Mouse (Mus musculus): ENCODE data around the gene Pmf1. TPM values are rescaled to one million over a fixed set of nuclear protein-coding genes. Genes with fewer than 3 reads are reported as not detected.
A peak's percentile ranks its signal among the peaks of the same experiment; 100 is the strongest.

The Pmf1 gene
- 67.4 and 70.5 TPM in 2 replicates for polyA plus RNA-seq (2012; rRNA removed)

- DNase-seq (ENCODE audit: low read depth, low spot score): peak; percentile 81
- under 1% methylated on average over 54 of the region's 54 CpGs for WGBS
Measured at GRCm38 (mm10) chr3:88409741-88410644, at the start of gene Pmf1. Pmf1 (minus strand) TSS chr3:88410331.

- WGBS: 15% methylated on average over 14 of the region's 14 CpGs
- no peak for DNase-seq (ENCODE audit: low read depth, low spot score)
Measured at GRCm38 (mm10) chr3:88458778-88459219, 48.7 kb upstream of the Pmf1 start.

DNA sequence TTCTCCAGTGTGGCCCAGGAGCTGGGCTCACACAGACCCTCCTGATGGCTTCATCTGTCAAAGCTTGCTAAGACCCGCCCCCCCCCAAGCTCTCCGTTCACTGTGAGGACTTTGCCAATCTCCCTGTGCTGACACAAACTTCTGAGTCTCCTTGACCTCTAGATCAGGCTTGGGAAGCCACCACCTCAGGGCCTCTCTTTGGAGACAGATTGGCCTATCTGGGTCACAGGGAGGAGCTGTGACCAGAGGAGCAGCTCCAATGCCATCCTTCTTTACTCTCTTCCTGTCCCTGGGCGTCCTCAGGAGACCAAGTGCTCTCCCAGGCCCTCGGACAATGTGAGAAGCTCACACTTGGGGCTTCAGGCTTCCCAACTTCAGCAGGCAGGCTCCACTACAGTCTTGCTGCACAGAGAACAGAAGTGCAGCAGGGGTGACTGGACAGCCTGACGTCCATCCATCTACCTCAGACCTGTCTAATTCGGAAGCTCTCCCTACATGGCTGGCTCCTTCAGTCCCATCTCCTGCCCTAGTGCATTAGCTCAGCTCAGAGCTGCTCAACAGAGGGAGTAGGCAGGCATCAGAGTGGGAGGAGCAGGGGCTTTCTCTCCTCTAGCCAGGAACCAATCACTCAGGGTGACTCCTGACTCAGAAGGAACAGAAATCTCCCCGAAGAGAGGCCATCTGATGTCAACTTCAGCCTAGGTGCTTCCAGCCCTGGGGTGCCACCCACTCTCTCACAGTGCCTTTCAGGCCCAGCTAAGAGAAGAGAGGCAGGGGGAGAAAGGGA, 46.8 kb upstream of the Pmf1 start:
- no peak for DNase-seq (ENCODE audit: low read depth, low spot score)
- 59% methylated on average over 7 of the region's 7 CpGs for WGBS

DNA sequence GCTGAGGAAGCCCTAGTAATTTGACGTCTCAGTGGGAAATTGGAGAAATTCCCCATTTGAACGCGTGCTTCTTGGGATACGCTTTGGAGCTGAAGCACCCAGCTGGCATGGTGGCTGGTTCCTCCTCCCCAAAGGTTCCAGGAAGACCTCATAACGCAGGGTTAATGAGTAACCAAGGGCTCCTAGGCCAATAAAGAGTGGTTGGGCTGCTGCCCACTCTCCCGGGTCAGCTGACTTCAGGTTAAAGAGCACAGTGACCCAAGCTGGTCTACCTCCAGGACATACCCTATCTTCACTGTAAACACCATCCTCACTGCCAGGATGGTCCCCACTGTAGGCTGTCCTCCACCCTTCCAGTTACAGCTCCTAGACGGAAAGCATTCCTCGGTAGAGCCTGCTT, 46.2 kb upstream of the Pmf1 start:
- peak; percentile 96 for DNase-seq (ENCODE audit: low read depth, low spot score)
- 29% methylated on average over 8 of the region's 8 CpGs for WGBS

- 25% methylated on average over 18 of the region's 18 CpGs for WGBS
- no peak for DNase-seq (ENCODE audit: low read depth, low spot score)
Measured at GRCm38 (mm10) chr3:88455588-88456264, 45.6 kb upstream of the Pmf1 start.

DNA sequence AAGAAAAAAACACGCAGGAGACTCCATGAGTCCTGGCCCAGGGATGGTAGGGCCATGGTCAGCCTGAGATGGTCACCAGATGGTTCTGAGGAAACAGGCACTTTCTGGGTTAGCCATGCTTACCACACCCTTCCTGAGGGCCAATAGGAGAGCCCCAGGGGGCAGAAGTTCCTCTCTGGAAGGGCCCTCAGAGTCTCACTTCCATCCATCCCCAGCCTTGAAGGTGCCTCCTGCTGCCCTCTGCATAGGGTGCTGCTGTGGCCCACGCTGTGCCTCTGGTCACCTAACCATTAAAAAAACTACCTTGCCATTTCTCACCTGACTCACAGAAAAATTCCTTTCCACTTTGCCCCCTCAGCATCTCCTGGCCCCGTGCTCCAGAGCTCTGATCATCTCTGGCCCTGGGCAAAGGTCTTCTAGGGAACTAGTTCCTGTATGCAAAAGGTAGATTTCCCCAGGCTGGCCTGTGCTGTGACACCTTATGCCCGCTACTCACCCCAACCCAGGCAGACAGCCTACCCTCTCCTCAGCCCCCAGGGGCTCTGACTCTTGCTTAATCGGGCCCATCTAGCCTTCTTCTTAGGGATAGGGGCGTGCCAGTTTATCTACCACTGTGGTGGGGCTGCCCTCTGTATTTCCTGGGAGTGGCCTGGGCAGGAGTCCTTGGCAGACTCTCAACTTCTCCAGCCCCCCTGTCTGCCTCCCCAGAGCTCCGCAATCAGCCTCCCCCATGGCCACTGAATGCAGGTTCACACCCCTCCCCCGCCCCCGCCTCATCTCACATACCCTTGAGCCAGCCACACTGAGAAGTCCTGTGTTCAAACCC, 44.8 kb upstream of the Pmf1 start:
- 30% methylated on average over 9 of the region's 9 CpGs for WGBS

GRCm38 (mm10) chr3:88453986-88454385, 43.9 kb upstream of the Pmf1 start:
- no peak for DNase-seq (ENCODE audit: low read depth, low spot score)
- 73% methylated on average over 8 of the region's 8 CpGs for WGBS

More for the DNA sequence above, 44.8 kb upstream of the Pmf1 start:
- no peak for DNase-seq (ENCODE audit: low read depth, low spot score)

DNA sequence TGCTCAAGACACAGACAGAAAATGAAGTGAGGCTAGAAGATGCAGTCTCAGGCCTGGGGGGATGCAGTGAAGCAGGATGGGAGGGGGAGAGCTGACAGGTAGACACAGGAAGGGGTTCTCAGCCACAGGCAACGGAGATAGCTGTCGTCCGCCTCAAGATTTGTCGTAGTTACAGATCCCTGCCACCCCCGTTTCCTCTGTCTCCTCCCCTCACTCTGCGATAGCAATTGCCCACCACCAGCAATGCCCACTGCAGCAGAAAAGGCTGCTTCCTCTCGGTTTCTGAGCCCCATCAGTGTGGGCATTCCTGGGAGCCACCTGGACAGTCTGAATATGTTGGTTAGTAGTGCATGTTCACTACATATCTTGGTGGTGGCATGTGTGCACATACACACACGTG, 43.2 kb upstream of the Pmf1 start:
- no peak for DNase-seq (ENCODE audit: low read depth, low spot score)
- 83% methylated on average over 8 of the region's 8 CpGs for WGBS

DNA sequence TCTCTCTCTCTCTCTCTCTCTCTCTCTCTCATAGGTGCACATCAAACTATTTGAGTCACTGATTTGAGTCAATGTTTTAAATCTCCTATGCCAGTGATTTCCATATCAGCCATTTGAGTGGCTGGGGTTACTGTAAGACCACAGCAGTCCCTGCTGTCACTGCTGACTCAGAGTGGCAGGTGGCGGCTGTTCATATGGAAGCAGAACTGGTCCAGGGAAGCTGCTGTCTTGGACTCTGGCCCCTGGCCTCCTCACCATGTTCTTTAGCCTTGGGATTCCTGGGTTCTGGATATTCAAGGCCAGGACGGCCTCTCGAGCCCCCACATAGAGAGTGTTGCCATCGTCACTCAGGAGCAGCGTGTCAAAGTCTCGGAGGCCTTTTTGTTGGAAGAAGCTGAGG, 42.6 kb upstream of the Pmf1 start:
- WGBS: 80% methylated on average over 6 of the region's 6 CpGs
- DNase-seq (ENCODE audit: low read depth, low spot score): no peak

DNA sequence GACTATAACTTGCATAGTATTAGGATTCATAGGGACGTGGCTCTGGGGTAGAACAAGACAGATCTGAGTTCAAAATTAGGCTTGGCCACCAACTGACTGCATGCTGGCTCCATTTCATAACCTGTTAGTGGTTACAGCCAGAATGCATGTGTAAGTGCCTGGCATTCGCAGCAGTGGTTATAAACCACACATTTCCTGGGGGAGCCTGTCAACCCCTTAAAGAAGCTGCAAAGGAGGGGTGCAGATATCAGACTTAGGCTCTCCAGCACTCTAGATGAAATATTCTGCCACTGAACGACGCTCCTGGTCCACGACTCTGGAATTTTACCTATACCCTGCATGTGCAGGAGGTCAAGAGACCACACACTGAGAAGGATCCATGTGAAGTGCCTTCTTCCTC, 42.1 kb upstream of the Pmf1 start:
- DNase-seq (ENCODE audit: low read depth, low spot score): no peak
- WGBS: 76% methylated on average over 5 of the region's 5 CpGs

- WGBS: 47% methylated on average over 12 of the region's 12 CpGs
- DNase-seq (ENCODE audit: low read depth, low spot score): no peak
Measured at GRCm38 (mm10) chr3:88450379-88451131, 40.4 kb upstream of the Pmf1 start.

GRCm38 (mm10) chr3:88449395-88450023, 39.4 kb upstream of the Pmf1 start:
- 61% methylated on average over 21 of the region's 21 CpGs for WGBS

DNA sequence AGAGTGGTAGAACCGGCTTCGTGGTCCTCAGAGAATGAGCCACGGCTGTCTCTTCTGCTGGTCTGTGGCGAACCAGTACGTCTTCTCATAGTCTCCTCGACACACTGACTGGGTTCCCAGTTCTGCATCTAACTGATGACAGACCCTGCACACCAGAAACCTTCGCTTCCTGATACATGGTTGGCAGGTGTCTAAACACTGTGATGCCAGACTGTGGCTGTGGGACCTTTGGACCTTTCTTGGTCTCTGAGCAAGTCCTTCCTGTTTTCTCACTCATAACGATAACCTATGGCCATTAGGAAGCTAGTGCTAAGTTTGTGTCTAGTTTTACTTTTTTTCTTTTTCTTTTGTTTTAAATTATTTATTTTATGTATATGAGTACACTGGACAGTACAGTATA, 38.3 kb upstream of the Pmf1 start:
- DNase-seq (ENCODE audit: low read depth, low spot score): no peak
- 38% methylated on average over 8 of the region's 8 CpGs for WGBS

More at GRCm38 (mm10) chr3:88449395-88450023, 39.4 kb upstream of the Pmf1 start:
- no peak for DNase-seq (ENCODE audit: low read depth, low spot score)

DNA sequence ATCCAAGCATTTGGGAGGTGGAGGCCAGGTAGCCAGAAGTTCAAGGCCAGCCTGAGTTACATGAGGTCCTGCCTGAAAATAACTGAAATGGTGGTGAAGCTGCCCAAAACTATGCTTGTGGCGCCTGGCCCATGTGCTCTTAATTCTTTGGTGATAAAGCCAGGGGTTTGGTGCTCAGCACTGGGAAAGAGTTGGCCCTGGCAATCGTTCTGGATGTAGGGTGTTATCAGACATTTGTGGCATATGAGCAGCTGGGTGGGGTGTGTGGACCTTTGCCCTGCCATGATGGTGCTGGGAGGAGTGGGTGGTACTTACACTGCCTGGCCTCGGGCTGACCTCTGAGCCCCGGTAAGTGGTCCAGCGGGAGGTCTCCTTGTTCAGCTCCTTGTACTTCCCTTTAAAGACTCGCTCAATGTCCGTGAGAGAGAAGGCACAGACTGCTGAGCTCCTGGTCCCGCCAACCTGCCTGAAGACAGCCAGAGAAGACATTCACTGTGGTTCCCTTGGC, 37.6 kb upstream of the Pmf1 start:
- WGBS: 32% methylated on average over 8 of the region's 8 CpGs
- no peak for DNase-seq (ENCODE audit: low read depth, low spot score)

GRCm38 (mm10) chr3:88446471-88447123, 36.5 kb upstream of the Pmf1 start:
- DNase-seq (ENCODE audit: low read depth, low spot score): no peak
- WGBS: 13% methylated on average over 8 of the region's 8 CpGs

- 23% methylated on average over 7 of the region's 7 CpGs for WGBS
Measured at GRCm38 (mm10) chr3:88442888-88443287, 32.8 kb upstream of the Pmf1 start.

DNA sequence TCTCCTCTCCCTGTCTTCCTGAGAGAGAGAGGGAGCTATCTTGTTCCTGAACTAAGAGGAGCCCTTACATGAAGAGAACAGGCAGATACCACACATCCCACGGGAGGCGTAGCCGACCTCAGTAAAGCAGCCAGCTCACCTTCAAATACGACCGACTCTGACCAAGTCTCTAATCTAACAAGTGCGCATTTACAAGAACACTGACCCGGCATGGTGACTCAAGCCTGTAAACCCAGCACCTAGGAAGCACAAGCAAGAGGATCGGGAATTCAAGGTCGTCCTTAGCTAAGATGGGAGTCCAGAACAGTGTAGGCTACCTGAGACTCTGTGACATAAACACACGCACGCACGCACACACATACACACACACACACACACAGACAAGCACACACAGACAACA, 32.4 kb upstream of the Pmf1 start:
- DNase-seq (ENCODE audit: low read depth, low spot score): no peak
- 42% methylated on average over 12 of the region's 12 CpGs for WGBS

More at GRCm38 (mm10) chr3:88442888-88443287, 32.8 kb upstream of the Pmf1 start:
- DNase-seq (ENCODE audit: low read depth, low spot score): no peak
